Mouse (Mus musculus): Measurements from ENCODE around the gene Mgarp. TPM values are rescaled to one million over a fixed set of nuclear protein-coding genes. Genes with fewer than 3 reads are reported as not detected.
"Not testable (repeated sequence)": the region's sequence is repeated elsewhere in the genome, so short reads cannot be mapped to it uniquely, and the experiment has no call there.

Mgarp gene
- polyA plus RNA-seq, 1 experiment from 2014 or later = 9.6 TPM

GRCm38 (mm10) chr3:51359558-51360307 lies 36.8 kb downstream of the Mgarp start:
- ATAC-seq = 0 out of 2 replicates have a peak, but pooled peaks have one; percentile 0
- WGBS = 39% methylated on average over 14 of the region's 14 CpGs
- H3K4me1 ChIP-seq (ENCODE audit: control insufficient read depth, insufficient read depth, low read length) = 0 out of 2 replicates have a peak, but pooled peaks cover 2% of the 10 kb centered on the region
- peak overlapping the region; percentile 65; the same call in 1 of the 2 replicates for H3K4me3 ChIP-seq (ENCODE audit: low read length)
- no peaks in the 10 kb centered on the region for H3K27me3 ChIP-seq (replicated peaks; ENCODE audit: control insufficient read depth, insufficient read depth, low read length)
- no peaks in the 10 kb centered on the region for H3K9me3 ChIP-seq (ENCODE audit: control insufficient read depth, low read length)
- no peaks in the 10 kb centered on the region for H3K36me3 ChIP-seq (ENCODE audit: control insufficient read depth, insufficient read depth, low read length)
- no peak overlapping the region for H3K9ac ChIP-seq (ENCODE audit: low read depth, low read length)
- H3K27ac ChIP-seq (ENCODE audit: low read length) = no peak overlapping the region
- peak overlapping the region; percentile 53; the same call in 1 of the 2 replicates for H3K4me2 ChIP-seq (ENCODE audit: low read depth, low read length)

GRCm38 (mm10) chr3:51358660-51359557 lies 37.6 kb downstream of the Mgarp start:
- Histone ChIP-seq H3K4me1 (ENCODE audit: control insufficient read depth, insufficient read depth, low read length) (no peaks in the 10 kb centered on the region), H3K27ac (ENCODE audit: low read length) (peak overlapping the region; percentile 79), H3K27me3 (replicated peaks; ENCODE audit: control insufficient read depth, insufficient read depth, low read length) (no peaks in the 10 kb centered on the region), H3K4me2 (ENCODE audit: low read depth, low read length) (peak overlapping the region; percentile 53), H3K4me3 (ENCODE audit: low read length) (peak overlapping the region; percentile 65), H3K9ac (ENCODE audit: low read depth, low read length) (peak overlapping the region; percentile 68), H3K36me3 (ENCODE audit: control insufficient read depth, insufficient read depth, low read length) (no peaks in the 10 kb centered on the region), H3K9me3 (ENCODE audit: control insufficient read depth, low read length) (no peaks in the 10 kb centered on the region)
- peak; percentile 78 for ATAC-seq
- WGBS = under 1% methylated on average over 49 of the region's 50 CpGs

DNA sequence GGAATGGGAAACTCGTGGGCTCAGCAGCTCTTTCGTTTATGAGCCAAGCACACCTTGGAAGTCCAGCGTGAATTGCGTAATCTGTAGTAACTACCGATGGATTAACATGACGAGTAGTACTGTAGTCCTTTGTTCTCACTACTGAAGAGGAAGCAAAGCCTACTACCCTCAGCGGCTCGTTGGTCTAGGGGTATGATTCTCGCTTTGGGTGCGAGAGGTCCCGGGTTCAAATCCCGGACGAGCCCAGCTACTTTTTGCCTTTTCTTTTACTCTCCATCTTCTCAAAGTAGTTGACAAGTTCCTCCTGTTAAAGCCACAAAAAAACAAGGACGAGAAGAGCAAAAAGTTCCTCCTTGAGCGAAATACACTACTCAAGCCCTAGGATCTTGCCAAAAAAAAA lies 38.4 kb downstream of the Mgarp start:
- Histone ChIP-seq H3K4me3 (ENCODE audit: low read length) (peak overlapping the region; percentile 65), H3K9ac (ENCODE audit: low read depth, low read length) (no peak overlapping the region), H3K4me2 (ENCODE audit: low read depth, low read length) (peak overlapping the region; percentile 53), H3K27me3 (replicated peaks; ENCODE audit: control insufficient read depth, insufficient read depth, low read length) (no peaks in the 10 kb centered on the region), H3K36me3 (ENCODE audit: control insufficient read depth, insufficient read depth, low read length) (no peaks in the 10 kb centered on the region), H3K9me3 (ENCODE audit: control insufficient read depth, low read length) (no peaks in the 10 kb centered on the region), H3K4me1 (ENCODE audit: control insufficient read depth, insufficient read depth, low read length) (no peaks in the 10 kb centered on the region), H3K27ac (ENCODE audit: low read length) (no peak overlapping the region)
- 2% methylated on average over 15 of the region's 15 CpGs for WGBS
- peak; percentile 70 for ATAC-seq

- H3K4me3 ChIP-seq (ENCODE audit: low read length) = peak overlapping the region; percentile 65
- H3K27ac ChIP-seq (ENCODE audit: low read length) = no peak overlapping the region
- ATAC-seq = no peak
- no peaks in the 10 kb centered on the region for H3K9me3 ChIP-seq (ENCODE audit: control insufficient read depth, low read length)
- peak overlapping the region; percentile 53 for H3K4me2 ChIP-seq (ENCODE audit: low read depth, low read length)
- H3K4me1 ChIP-seq (ENCODE audit: control insufficient read depth, insufficient read depth, low read length) = no peaks in the 10 kb centered on the region
- WGBS = 16% methylated on average over 14 of the region's 14 CpGs
- no peaks in the 10 kb centered on the region for H3K27me3 ChIP-seq (replicated peaks; ENCODE audit: control insufficient read depth, insufficient read depth, low read length)
- no peaks in the 10 kb centered on the region for H3K36me3 ChIP-seq (ENCODE audit: control insufficient read depth, insufficient read depth, low read length)
- H3K9ac ChIP-seq (ENCODE audit: low read depth, low read length) = no peak overlapping the region; the same call in 1 of the 2 replicates
Measured at GRCm38 (mm10) chr3:51357624-51358023, 38.9 kb downstream of the Mgarp start.

- peak; percentile 14; the same call in 1 of the 2 replicates for ATAC-seq
- Histone ChIP-seq H3K9me3 (ENCODE audit: control insufficient read depth, low read length) (no peaks in the 10 kb centered on the region), H3K9ac (ENCODE audit: low read depth, low read length) (no peak overlapping the region), H3K4me1 (ENCODE audit: control insufficient read depth, insufficient read depth, low read length) (no peaks in the 10 kb centered on the region), H3K4me2 (ENCODE audit: low read depth, low read length) (0 out of 2 replicates have a peak overlapping the region, but pooled peaks have one; percentile 53), H3K36me3 (ENCODE audit: control insufficient read depth, insufficient read depth, low read length) (no peaks in the 10 kb centered on the region), H3K27me3 (replicated peaks; ENCODE audit: control insufficient read depth, insufficient read depth, low read length) (no peaks in the 10 kb centered on the region), H3K4me3 (ENCODE audit: low read length) (no peak overlapping the region), H3K27ac (ENCODE audit: low read length) (no peak overlapping the region)
- WGBS = 32% methylated on average over 5 of the region's 5 CpGs
Measured at GRCm38 (mm10) chr3:51357078-51357477, 39.5 kb downstream of the Mgarp start.

GRCm38 (mm10) chr3:51354956-51355355 lies 41.6 kb downstream of the Mgarp start:
- 91% methylated on average over 6 of the region's 6 CpGs for WGBS
- not testable (repeated sequence) for H3K9me3 ChIP-seq (ENCODE audit: control insufficient read depth, low read length); H3K36me3 ChIP-seq (ENCODE audit: control insufficient read depth, insufficient read depth, low read length); H3K9ac ChIP-seq (ENCODE audit: low read depth, low read length); H3K4me3 ChIP-seq (ENCODE audit: low read length); H3K27me3 ChIP-seq (replicated peaks; ENCODE audit: control insufficient read depth, insufficient read depth, low read length); ATAC-seq; H3K4me1 ChIP-seq (ENCODE audit: control insufficient read depth, insufficient read depth, low read length); H3K27ac ChIP-seq (ENCODE audit: low read length); H3K4me2 ChIP-seq (ENCODE audit: low read depth, low read length)

DNA sequence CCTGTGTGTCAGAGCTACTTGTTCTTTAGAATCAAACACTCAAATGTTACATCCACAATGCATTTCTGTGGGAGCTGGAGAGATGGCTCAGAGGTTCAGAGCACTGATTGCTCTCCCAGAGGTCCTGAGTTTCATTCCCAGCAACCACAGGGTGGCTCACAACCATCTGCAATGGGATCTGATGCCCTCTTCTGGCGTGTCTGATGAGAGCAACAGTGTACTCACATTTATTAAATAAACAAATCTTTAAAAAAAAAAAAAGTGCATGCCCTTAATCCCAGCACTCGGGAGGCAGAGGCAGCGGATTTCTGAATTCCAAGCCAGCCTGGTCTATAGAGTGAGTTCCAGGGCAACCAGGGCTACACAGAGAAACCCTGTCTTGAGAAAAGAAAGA lies 42.5 kb downstream of the Mgarp start:
- no peak overlapping the region for H3K4me3 ChIP-seq (ENCODE audit: low read length)
- no peak overlapping the region for H3K9ac ChIP-seq (ENCODE audit: low read depth, low read length)
- H3K27ac ChIP-seq (ENCODE audit: low read length) = no peak overlapping the region
- no peaks in the 10 kb centered on the region for H3K4me1 ChIP-seq (ENCODE audit: control insufficient read depth, insufficient read depth, low read length)
- no peak overlapping the region for H3K4me2 ChIP-seq (ENCODE audit: low read depth, low read length)
- no peaks in the 10 kb centered on the region for H3K36me3 ChIP-seq (ENCODE audit: control insufficient read depth, insufficient read depth, low read length)
- H3K27me3 ChIP-seq (replicated peaks; ENCODE audit: control insufficient read depth, insufficient read depth, low read length) = no peaks in the 10 kb centered on the region
- no peaks in the 10 kb centered on the region for H3K9me3 ChIP-seq (ENCODE audit: control insufficient read depth, low read length)
- ATAC-seq = no peak
- WGBS = 72% methylated on average over 3 of the region's 3 CpGs

GRCm38 (mm10) chr3:51353325-51354033 lies 43.1 kb downstream of the Mgarp start:
- 75% methylated on average over 4 of the region's 4 CpGs for WGBS
- no peaks in the 10 kb centered on the region for H3K4me1 ChIP-seq (ENCODE audit: control insufficient read depth, insufficient read depth, low read length)
- no peaks in the 10 kb centered on the region for H3K36me3 ChIP-seq (ENCODE audit: control insufficient read depth, insufficient read depth, low read length)
- H3K9me3 ChIP-seq (ENCODE audit: control insufficient read depth, low read length) = no peaks in the 10 kb centered on the region
- no peak overlapping the region for H3K27ac ChIP-seq (ENCODE audit: low read length)
- no peak overlapping the region for H3K4me2 ChIP-seq (ENCODE audit: low read depth, low read length)
- no peaks in the 10 kb centered on the region for H3K27me3 ChIP-seq (replicated peaks; ENCODE audit: control insufficient read depth, insufficient read depth, low read length)
- ATAC-seq = no peak
- H3K4me3 ChIP-seq (ENCODE audit: low read length) = no peak overlapping the region
- H3K9ac ChIP-seq (ENCODE audit: low read depth, low read length) = no peak overlapping the region

GRCm38 (mm10) chr3:51350806-51351205 lies 45.7 kb downstream of the Mgarp start:
- 32% methylated on average over 3 of the region's 3 CpGs for WGBS
- no peaks in the 10 kb centered on the region for H3K36me3 ChIP-seq (ENCODE audit: control insufficient read depth, insufficient read depth, low read length)
- H3K9me3 ChIP-seq (ENCODE audit: control insufficient read depth, low read length) = no peaks in the 10 kb centered on the region
- no peak for ATAC-seq
- H3K4me2 ChIP-seq (ENCODE audit: low read depth, low read length) = no peak overlapping the region
- no peaks in the 10 kb centered on the region for H3K27me3 ChIP-seq (replicated peaks; ENCODE audit: control insufficient read depth, insufficient read depth, low read length)
- H3K4me3 ChIP-seq (ENCODE audit: low read length) = no peak overlapping the region
- no peaks in the 10 kb centered on the region for H3K4me1 ChIP-seq (ENCODE audit: control insufficient read depth, insufficient read depth, low read length)
- no peak overlapping the region for H3K9ac ChIP-seq (ENCODE audit: low read depth, low read length)
- H3K27ac ChIP-seq (ENCODE audit: low read length) = no peak overlapping the region

All from intestine, embryonic 16.5 days (tissue).